Mouse (Mus musculus) erythroblast, embryonic 14.5 days (primary cell): ENCODE measurements around the gene Eepd1.

Source experiments
- GATA1 ChIP-seq: IDR thresholded peaks from 2 replicates; pipeline ENCODE4 v1.6.1; 2012; ENCODE audit warnings: low read length, inconsistent platforms, mixed read lengths
- TAL1 ChIP-seq: IDR thresholded peaks from 3 replicates; pipeline ENCODE4 v1.6.1; 2012; ENCODE audit warnings: low read length, inconsistent platforms, mixed read lengths

- no peak for TF ChIP-seq TAL1
- no peak for TF ChIP-seq GATA1
Measured at GRCm38 (mm10) chr9:25508825-25509224, 27.5 kb downstream of the Eepd1 start.
